ENCODE assay signal across 9 mouse cellular contexts in genomic region chr8:13675524-13675923, GRCm38 (mm10). TPM values are rescaled to one million over a fixed set of nuclear protein-coding genes. Genes with fewer than 3 reads are reported as not detected.
DNase-seq lines count a peak whose midpoint lies in the region; ATAC-seq and TF ChIP-seq lines count a peak whose summit lies in the region.
"Had no signal": no experiment of that assay in that cellular context is flagged by ENCODE, and none has a peak within 500 bp of the region (broad histone marks: within the 10 kb centered on the region; RNA-seq: fewer than 3 reads in every experiment).

No protein-coding gene starts in this region.

- peaks cover 15% of the 10 kb centered on the region for H3K79me2 ChIP-seq in CH12.LX (replicated peaks; ENCODE audit: control insufficient read depth, extremely low read depth, insufficient read depth, poor library complexity, severe bottlenecking)

- H3K4me1 ChIP-seq in heart, embryonic 12.5 days (replicated peaks): peaks cover 66% of the 10 kb centered on the region
- H3K4me1 ChIP-seq in CH12.LX (ENCODE audit: control insufficient read depth in 1 of 2, insufficient read depth in 2 of 2): peaks cover 9 to 64% of the 10 kb centered on the region in 2 experiments; a peak in 3 of 4 replicates
- H3K4me1 ChIP-seq in forebrain, embryonic 13.5 days: peaks cover 29% of the 10 kb centered on the region
- H3K4me1 ChIP-seq in liver, embryonic 16.5 days (ENCODE audit: control insufficient read depth, low read depth, low read length): peaks cover 45% of the 10 kb centered on the region

- peak overlapping the region; percentile 81 for H3K9ac ChIP-seq in heart, embryonic 12.5 days
- peak overlapping the region; percentile 55 for H3K9ac ChIP-seq in CH12.LX (ENCODE audit: insufficient read depth, low read depth)
- H3K9ac ChIP-seq in forebrain, embryonic 13.5 days: peak overlapping the region; percentile 76; the same call in 1 of the 2 replicates
- H3K9ac ChIP-seq in liver, embryonic 16.5 days (ENCODE audit: low read depth, low read length): peak overlapping the region; percentile 33; the same call in 1 of the 2 replicates

- no peak for TF ChIP-seq CTCF in CH12.LX (conservative IDR thresholded peaks at IDR 0.05 in 1 of 2, IDR thresholded peaks at IDR 0.05 in 1 of 2; ENCODE audit: low read depth in 2 of 2, low read length in 2 of 2)

- ATAC-seq in heart, embryonic 12.5 days (ENCODE audit: insufficient number of reproducible peaks, low FRiP score): no peak
- ATAC-seq in forebrain, embryonic 13.5 days: no peak
- no peak for ATAC-seq in liver, embryonic 16.5 days (ENCODE audit: low read depth)

- TF ChIP-seq RAD21 in CH12.LX (IDR thresholded peaks at IDR 0.05; ENCODE audit: low read depth, low read length): no peak

- peak overlapping the region; percentile 87 for H3K27ac ChIP-seq in heart, embryonic 12.5 days (ENCODE audit: poor library complexity, severe bottlenecking)
- peak overlapping the region; percentile 95; the same call in 1 of the 2 replicates for H3K27ac ChIP-seq in CH12.LX (ENCODE audit: insufficient read depth, low read depth)
- no peak overlapping the region for H3K27ac ChIP-seq in forebrain, embryonic 13.5 days
- peak overlapping the region; percentile 81 for H3K27ac ChIP-seq in liver, embryonic 16.5 days (ENCODE audit: low read length)

- intact Hi-C loops in heart, postnatal 25 days (cut with DNase I): loop anchor here (5.0 kb wide), 1 partner anchor 73 kb away; no protein-coding TSS in a partner anchor

- in situ Hi-C loops in CH12.LX (cut with MboI; ENCODE audit: low pct_ligation_motif_present, low pct_unique_long_range_greater_than_20kb, low sequenced_read_pairs): loop anchor here (5.0 to 10.0 kb wide), 3 partner anchors 69 to 123 kb away; no protein-coding TSS in a partner anchor

- 31% methylated on average over 8 of the region's 8 CpGs for WGBS in heart, embryonic 12.5 days
- WGBS in forebrain, embryonic 13.5 days: 60% methylated on average over 8 of the region's 8 CpGs
- 19% methylated on average over 8 of the region's 8 CpGs for WGBS in liver, embryonic 16.5 days (ENCODE audit: insufficient replicate concordance)

- H3K27me3 ChIP-seq in heart, embryonic 12.5 days (replicated peaks): peaks cover 6% of the 10 kb centered on the region; the same call in 1 of the 2 replicates
- H3K27me3 ChIP-seq in CH12.LX (replicated peaks): peaks cover under 1% of the 10 kb centered on the region
- H3K27me3 ChIP-seq in forebrain, embryonic 13.5 days: peaks cover 7% of the 10 kb centered on the region; the same call in 1 of the 2 replicates
- peaks cover 3% of the 10 kb centered on the region for H3K27me3 ChIP-seq in liver, embryonic 16.5 days (ENCODE audit: control insufficient read depth, insufficient read depth, low read depth, low read length)

- TF ChIP-seq EP300 in CH12.LX (IDR thresholded peaks at IDR 0.05; ENCODE audit: low read length): no peak

- TF ChIP-seq POLR2A in CH12.LX (IDR thresholded peaks at IDR 0.05; ENCODE audit: low read depth, low read length): no peak

- dilution Hi-C loops in CH12.LX (cut with MboI; ENCODE audit: extremely low pct_ligation_motif_present, extremely low pct_unique_long_range_greater_than_20kb, low sequenced_read_pairs): no loop called here

- peak overlapping the region; percentile 90 for H3K4me2 ChIP-seq in heart, embryonic 12.5 days
- peak overlapping the region; percentile 86 for H3K4me2 ChIP-seq in CH12.LX (ENCODE audit: insufficient read depth, low read depth, poor library complexity, severe bottlenecking)
- peak overlapping the region; percentile 86 for H3K4me2 ChIP-seq in forebrain, embryonic 13.5 days
- H3K4me2 ChIP-seq in liver, embryonic 16.5 days (ENCODE audit: low read depth, low read length): peak overlapping the region; percentile 93

- H3K4me3 ChIP-seq in heart, embryonic 12.5 days: peak overlapping the region; percentile 72
- H3K4me3 ChIP-seq in CH12.LX (replicated peaks in 1 of 3; ENCODE audit: low read depth in 2 of 3, low read length in 2 of 3, poor library complexity in 1 of 3): peak overlapping the region; percentile 71 to 91 (median 83)
- H3K4me3 ChIP-seq in forebrain, embryonic 13.5 days: peak overlapping the region; percentile 76
- peak overlapping the region; percentile 75 for H3K4me3 ChIP-seq in liver, embryonic 16.5 days (ENCODE audit: low read depth, low read length)

- no peaks in the 10 kb centered on the region for H3K9me3 ChIP-seq in heart, embryonic 12.5 days (replicated peaks)
- H3K9me3 ChIP-seq in CH12.LX (replicated peaks; ENCODE audit: low read length): no peaks in the 10 kb centered on the region
- no peaks in the 10 kb centered on the region for H3K9me3 ChIP-seq in forebrain, embryonic 13.5 days (replicated peaks)
- H3K9me3 ChIP-seq in liver, embryonic 16.5 days (replicated peaks; ENCODE audit: control insufficient read depth, low read length): no peaks in the 10 kb centered on the region

- H3K36me3 ChIP-seq in heart, embryonic 12.5 days: no peaks in the 10 kb centered on the region
- peaks cover 0 to 3% of the 10 kb centered on the region in 2 experiments for H3K36me3 ChIP-seq in CH12.LX (replicated peaks in 1 of 2; ENCODE audit: control insufficient read depth in 1 of 2, insufficient read depth in 1 of 2, low read length in 1 of 2)
- no peaks in the 10 kb centered on the region for H3K36me3 ChIP-seq in forebrain, embryonic 13.5 days (ENCODE audit: poor library complexity, severe bottlenecking)
- no peaks in the 10 kb centered on the region for H3K36me3 ChIP-seq in liver, embryonic 16.5 days (ENCODE audit: control insufficient read depth, insufficient read depth)

- DNase-seq in heart, postnatal 25 days (ENCODE audit: low spot score): no peak
- DNase-seq in CH12.LX (ENCODE audit: extremely low read depth): no peak
- no peak for DNase-seq in right cerebral cortex, postnatal 14 days
- no peak for DNase-seq in kidney, adult 9 months
- DNase-seq in c-Kit-positive CD71-positive TER-119-positive erythroid progenitor cells, embryonic 14.5 days (ENCODE audit: low spot score): no peak

TF ChIP-seq in CH12.LX, 34 proteins besides CTCF, POLR2A, EP300 and RAD21:
- TF ChIP-seq NRF1 (IDR thresholded peaks at IDR 0.05; ENCODE audit: low read depth, low read length): no peak
- no peak for TF ChIP-seq ZKSCAN1 (IDR thresholded peaks at IDR 0.05; ENCODE audit: borderline replicate concordance, low read depth, low read length)
- no peak for TF ChIP-seq ZNF384 (IDR thresholded peaks at IDR 0.05; ENCODE audit: low read depth, low read length)
- no peak for TF ChIP-seq ETS1 (conservative IDR thresholded peaks at IDR 0.05; ENCODE audit: low read depth, low read length)
- no peak for TF ChIP-seq UBTF (IDR thresholded peaks at IDR 0.05; ENCODE audit: low read depth, low read length)
- no peak for TF ChIP-seq USF1 (IDR thresholded peaks at IDR 0.05; ENCODE audit: low read depth, low read length)
- no peak for TF ChIP-seq GABPA (IDR thresholded peaks at IDR 0.05; ENCODE audit: insufficient replicate concordance, low read depth, low read length)
- no peak for TF ChIP-seq MAFK (IDR thresholded peaks at IDR 0.05; ENCODE audit: insufficient replicate concordance, low read length)
- TF ChIP-seq IRF4 (IDR thresholded peaks at IDR 0.05; ENCODE audit: low read depth, low read length): no peak
- no peak for TF ChIP-seq MAZ (IDR thresholded peaks at IDR 0.05; ENCODE audit: low read depth, low read length)
- TF ChIP-seq USF2 (conservative IDR thresholded peaks at IDR 0.05; ENCODE audit: low read depth, low read length): no peak
TF ChIP-seq in CH12.LX: peak in this region for 0.

RNA-seq across cellular contexts. Expression of gene Rasa3, which starts 1.9 kb away (rescaled TPM):
- polyA plus RNA-seq in heart, embryonic 12.5 days (2016; fragmentation: Nextera tagmentation; extraction: Ambion mirVana): 35.1 and 41.5 TPM in 2 replicates
- total RNA-seq in heart, postnatal 25 days (2021): 10 to 100 TPM; 14.8 to 19.8 TPM
- total RNA-seq in CH12.LX (2012; rRNA removed) (20.0 and 28.5 TPM in 2 replicates), CH12.LX (2014; rRNA removed) (13.6 TPM in 2 replicates)
- 12.8 and 13.7 TPM in 2 replicates for polyA plus RNA-seq in CH12.LX (2012; ENCODE audit: insufficient read length, low read depth)
- 18.2 and 19.9 TPM in 2 replicates for polyA plus RNA-seq in forebrain, embryonic 13.5 days (2015; fragmentation: Nextera tagmentation; extraction: Ambion mirVana)
- 16.6 and 19.2 TPM in 2 replicates for polyA plus RNA-seq in liver, embryonic 16.5 days (2015; fragmentation: Nextera tagmentation; extraction: Ambion mirVana)

RNA-seq across cellular contexts. Expression of gene Cfap97d2, which starts 30.2 kb away (rescaled TPM):
- polyA plus RNA-seq in heart, embryonic 12.5 days (2016; fragmentation: Nextera tagmentation; extraction: Ambion mirVana): 0.26 TPM in 1 of 2 replicates, not detected in the other
- total RNA-seq in heart, postnatal 25 days (2021): not detected
- not detected in 2 replicates for total RNA-seq in CH12.LX (2012; rRNA removed)
- total RNA-seq in CH12.LX (2014; rRNA removed): not detected in 2 replicates
- polyA plus RNA-seq in CH12.LX (2012; ENCODE audit: insufficient read length, low read depth): not detected in 2 replicates
- polyA plus RNA-seq in forebrain, embryonic 13.5 days (2015; fragmentation: Nextera tagmentation; extraction: Ambion mirVana): 1.4 and 1.8 TPM in 2 replicates
- polyA plus RNA-seq in liver, embryonic 16.5 days (2015; fragmentation: Nextera tagmentation; extraction: Ambion mirVana): not detected in 2 replicates
- total RNA-seq: ES-E14 had no signal
